In genomic region chr8:110650838-110651237, GRCm38 (mm10) we compare ENCODE assay signal across 10 mouse cellular contexts. TPM values are rescaled to one million over a fixed set of nuclear protein-coding genes. Genes with fewer than 3 reads are reported as not detected.
A peak's percentile ranks its signal among the peaks of the same experiment; 100 is the strongest.
DNase-seq lines count a peak whose midpoint lies in the region; TF ChIP-seq lines count a peak whose summit lies in the region.
"Had no signal": no experiment of that assay in that cellular context is flagged by ENCODE, and none has a peak within 500 bp of the region (broad histone marks: within the 10 kb centered on the region; RNA-seq: fewer than 3 reads in every experiment).

No protein-coding gene starts in this region.

- intact Hi-C loops in gastrocnemius, adult 2 months (cut with DNase I) = no loop called here
- intact Hi-C loops in gastrocnemius, postnatal 36 days (cut with DNase I) = no loop called here

- peak; percentile 37 for DNase-seq in gastrocnemius, adult 2 months
- DNase-seq in gastrocnemius, postnatal 36 days = no peak
- no peak for DNase-seq in layer of hippocampus, adult 2 months (ENCODE audit: low spot score in 2 of 2)
- no peak for DNase-seq in layer of hippocampus, adult 18-20 months (ENCODE audit: low spot score in 2 of 2)
- peak; percentile 43 for DNase-seq in right cerebral cortex, postnatal 4 days
- DNase-seq in right cerebral cortex, postnatal 25 days = no peak
- no peak for DNase-seq in MN1 (ENCODE audit: low spot score)
- no peak for DNase-seq in embryo, embryonic 11 days

- TF ChIP-seq CTCF in gastrocnemius, adult 2 months (IDR thresholded peaks at IDR 0.05) = no peak
- peak; percentile 56 for TF ChIP-seq CTCF in layer of hippocampus, adult 2 months (conservative IDR thresholded peaks at IDR 0.05)

- H3K27ac ChIP-seq in gastrocnemius, adult 2 months = peak overlapping the region; percentile 46; the same call in 1 of the 2 replicates
- H3K27ac ChIP-seq in layer of hippocampus, adult 2 months = no peak overlapping the region
- H3K27ac ChIP-seq: hindbrain, embryonic 14.5 days; liver, embryonic 14.5 days had no signal

- H3K4me3 ChIP-seq in gastrocnemius, adult 2 months = no peak overlapping the region
- H3K4me3 ChIP-seq in layer of hippocampus, adult 2 months = no peak overlapping the region

RNA-seq across cellular contexts. Expression of gene Vac14, which starts 32.5 kb away (rescaled TPM):
- total RNA-seq in gastrocnemius, adult 2 months (2021) = 10 to 100 TPM; 15.6 to 18.2 TPM
- total RNA-seq in gastrocnemius, postnatal 36 days (2021) = 10 to 100 TPM; 15.8 to 16.0 TPM
- total RNA-seq in layer of hippocampus, adult 2 months (2021) = 10 to 100 TPM; 22.8 to 23.4 TPM
- total RNA-seq in layer of hippocampus, adult 18-20 months (2021) = 10 to 100 TPM; 24.4 to 26.1 TPM

Comparison
In these comparisons a context has a peak if more than half of its experiments do, and no peak if none do; other contexts are left out.
1. DNase-seq: peak in gastrocnemius, adult 2 months (single experiment) and right cerebral cortex, postnatal 4 days (single experiment); none in gastrocnemius, postnatal 36 days (0 of 2), layer of hippocampus, adult 2 months (0 of 2), layer of hippocampus, adult 18-20 months (0 of 2), right cerebral cortex, postnatal 25 days (single experiment), MN1 (single experiment) and embryo, embryonic 11 days (single experiment).